ENCODE assay signal across 8 mouse cellular contexts in the genomic region with DNA sequence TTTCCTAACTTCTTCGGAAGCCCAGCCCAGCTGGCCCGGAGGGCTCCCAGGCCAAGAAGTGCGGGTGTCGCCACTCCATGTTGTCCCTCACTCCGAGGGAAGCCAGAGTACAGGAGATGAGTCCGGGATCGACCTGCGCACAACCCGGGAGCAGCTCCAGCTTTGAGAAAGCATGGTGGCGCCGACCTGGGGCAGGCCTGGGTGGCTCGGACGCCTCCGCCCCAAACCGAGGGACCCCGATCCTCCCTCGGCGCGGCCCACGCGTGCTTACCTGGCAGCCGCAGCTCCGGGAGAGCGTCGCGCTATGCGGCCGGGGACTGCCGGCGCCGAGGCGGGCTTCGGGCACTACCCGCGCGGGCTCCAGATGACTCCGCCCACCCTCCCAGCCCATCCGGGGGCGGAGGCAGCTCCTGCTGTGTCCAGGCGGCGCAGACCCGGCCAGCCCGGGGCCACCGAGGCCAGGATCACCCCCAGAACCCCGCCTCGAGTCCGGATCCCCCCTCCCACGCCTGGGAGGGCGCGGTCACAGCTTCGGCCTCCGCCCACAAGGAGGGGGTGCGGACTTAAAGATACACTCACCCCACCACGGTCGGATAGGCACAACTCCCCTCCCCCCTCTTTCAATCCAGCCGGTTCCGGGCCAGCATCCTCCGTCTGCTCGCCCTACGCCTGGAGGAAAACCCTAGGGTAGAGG. TPM values are rescaled to one million over a fixed set of nuclear protein-coding genes. Genes with fewer than 3 reads are reported as not detected.
DNase-seq lines count a peak whose midpoint lies in the region; ATAC-seq and TF ChIP-seq lines count a peak whose summit lies in the region.

Pald1 (minus strand) TSS at position 510 of the 694 bp plus-strand sequence.

- H3K4me1 ChIP-seq in intestine, postnatal 0 days (replicated peaks; ENCODE audit: control insufficient read depth, insufficient read depth, low read length), result peaks cover 3% of the 10 kb centered on the region; the same call in 1 of the 2 replicates
- peaks cover 56% of the 10 kb centered on the region for H3K4me1 ChIP-seq in limb, embryonic 10.5 days
- peaks cover 22% of the 10 kb centered on the region for H3K4me1 ChIP-seq in midbrain, embryonic 11.5 days (ENCODE audit: control insufficient read depth, insufficient read depth, low read length)

- no peaks in the 10 kb centered on the region for H3K36me3 ChIP-seq in intestine, postnatal 0 days (ENCODE audit: control insufficient read depth, insufficient read depth)
- no peaks in the 10 kb centered on the region for H3K36me3 ChIP-seq in limb, embryonic 10.5 days
- no peaks in the 10 kb centered on the region for H3K36me3 ChIP-seq in midbrain, embryonic 11.5 days (ENCODE audit: control insufficient read depth, insufficient read depth, low read length)
- no peaks in the 10 kb centered on the region for H3K36me3 ChIP-seq in splenic B cell, adult 2 months (ENCODE audit: control insufficient read depth, insufficient read depth, low read length, poor library complexity, severe bottlenecking)

- H3K27me3 ChIP-seq in intestine, postnatal 0 days (replicated peaks; ENCODE audit: control insufficient read depth, insufficient read depth, low read length), result peaks cover 6% of the 10 kb centered on the region; the same call in 1 of the 2 replicates
- H3K27me3 ChIP-seq in limb, embryonic 10.5 days (ENCODE audit: low read depth, poor library complexity, severe bottlenecking), result peaks cover 25% of the 10 kb centered on the region; the same call in 1 of the 2 replicates
- peaks cover 5% of the 10 kb centered on the region; the same call in 1 of the 2 replicates for H3K27me3 ChIP-seq in midbrain, embryonic 11.5 days (ENCODE audit: control insufficient read depth, insufficient read depth, low read length)
- H3K27me3 ChIP-seq in splenic B cell, adult 2 months (ENCODE audit: control insufficient read depth, insufficient read depth, low read length, poor library complexity, severe bottlenecking), result no peaks in the 10 kb centered on the region

- peak within 1 kb of the TSS; percentile 54; the same call in 1 of the 2 replicates for H3K27ac ChIP-seq in intestine, postnatal 0 days (ENCODE audit: low read depth, low read length)
- peak within 1 kb of the TSS; percentile 87 for H3K27ac ChIP-seq in limb, embryonic 10.5 days
- H3K27ac ChIP-seq in midbrain, embryonic 11.5 days (ENCODE audit: low read depth, low read length), result no peak within 1 kb of the TSS

- peak within 1 kb of the TSS; percentile 63 for H3K4me3 ChIP-seq in intestine, postnatal 0 days (ENCODE audit: low read depth, low read length)
- peak within 1 kb of the TSS; percentile 65 for H3K4me3 ChIP-seq in limb, embryonic 10.5 days
- H3K4me3 ChIP-seq in midbrain, embryonic 11.5 days (ENCODE audit: low read depth, low read length), result peak within 1 kb of the TSS; percentile 53

- ATAC-seq in intestine, postnatal 0 days, result peak; percentile 70
- peak; percentile 92 for ATAC-seq in midbrain, embryonic 11.5 days (ENCODE audit: low FRiP score)

- H3K4me2 ChIP-seq in intestine, postnatal 0 days (replicated peaks; ENCODE audit: low read depth), result peak within 1 kb of the TSS; percentile 95
- peak within 1 kb of the TSS; percentile 90 for H3K4me2 ChIP-seq in midbrain, embryonic 11.5 days

- DNase-seq in 416B (ENCODE audit: low read depth), result peak; percentile 52
- peak; percentile 65 to 69 for DNase-seq in adrenal gland, adult 18-20 months (ENCODE audit: low spot score in 2 of 2)
- peak; percentile 91 for DNase-seq in embryo, embryonic 11 days
- peak; percentile 66 to 79 for DNase-seq in gastrocnemius, postnatal 4 days (ENCODE audit: low spot score in 2 of 2)
- peak; percentile 88 for DNase-seq in limb, embryonic 10.5 days (ENCODE audit: low spot score)
- peak; percentile 98 for DNase-seq in midbrain, embryonic 11.5 days (ENCODE audit: low spot score, missing footprints)
- DNase-seq in splenic B cell, adult 2 months (ENCODE audit: low read depth, low spot score), result peak; percentile 32

- no peak for TF ChIP-seq CTCF in intestine, postnatal 0 days (IDR thresholded peaks at IDR 0.05; ENCODE audit: low read depth)

- WGBS in intestine, postnatal 0 days, result under 1% methylated on average over 51 of the region's 60 CpGs
- WGBS in limb, embryonic 10.5 days, result under 1% methylated on average over 59 of the region's 60 CpGs
- WGBS in midbrain, embryonic 11.5 days, result under 1% methylated on average over 57 of the region's 60 CpGs

- no peaks in the 10 kb centered on the region for H3K9me3 ChIP-seq in intestine, postnatal 0 days (ENCODE audit: control insufficient read depth)
- H3K9me3 ChIP-seq in limb, embryonic 10.5 days (replicated peaks), result no peaks in the 10 kb centered on the region
- H3K9me3 ChIP-seq in midbrain, embryonic 11.5 days (ENCODE audit: control insufficient read depth, low read length), result no peaks in the 10 kb centered on the region

- H3K9ac ChIP-seq in intestine, postnatal 0 days (ENCODE audit: low read depth, low read length), result peak within 1 kb of the TSS; percentile 69
- peak within 1 kb of the TSS; percentile 72 for H3K9ac ChIP-seq in midbrain, embryonic 11.5 days (ENCODE audit: low read length)

RNA-seq across cellular contexts. Expression of gene Pald1, which starts in this region (rescaled TPM):
- total RNA-seq in adrenal gland, adult 18-20 months (2021), result 10 to 100 TPM; 17.3 to 31.1 TPM
- 10 to 100 TPM; 32.1 to 35.9 TPM for total RNA-seq in gastrocnemius, postnatal 4 days (2021)
- 4.1 and 4.4 TPM in 2 replicates for polyA plus RNA-seq in intestine, postnatal 0 days (2015; fragmentation: Nextera tagmentation; extraction: Ambion mirVana)
- 26.2 and 28.1 TPM in 2 replicates for polyA plus RNA-seq in limb, embryonic 10.5 days (2016; fragmentation: Nextera tagmentation; extraction: Ambion mirVana)
- 15.3 and 17.3 TPM in 2 replicates for polyA plus RNA-seq in midbrain, embryonic 11.5 days (2014; fragmentation: Nextera tagmentation; extraction: Ambion mirVana)

Comparison
In these comparisons a context has a peak if more than half of its experiments do, and no peak if none do; other contexts are left out.
1. DNase-seq: peak in every context shown above with its lines; median percentile 98 in midbrain, embryonic 11.5 days; 91 in embryo, embryonic 11 days; 88 in limb, embryonic 10.5 days; 72 in gastrocnemius, postnatal 4 days; 67 in adrenal gland, adult 18-20 months; 52 in 416B; 32 in splenic B cell, adult 2 months.